Mouse (Mus musculus): ENCODE measurements around the gene Slc2a9.

GRCm38 (mm10) chr5:38346646-38347432, 156.1 kb downstream of the Slc2a9 start:
- TF ChIP-seq CTCF (conservative IDR thresholded peaks at IDR 0.05; ENCODE audit: insufficient read depth, insufficient read length, low read depth, low read length), result no peak
- TF ChIP-seq POLR2A (IDR thresholded peaks at IDR 0.05; ENCODE audit: low read depth, low read length), result no peak

Data from kidney, adult 2 months (tissue).